In genomic region chr13:60340068-60340467, GRCm38 (mm10) we compare ENCODE assay signal across 13 mouse cellular contexts.
DNase-seq lines count a peak whose midpoint lies in the region.
"Had no signal": no experiment of that assay in that cellular context is flagged by ENCODE, and none has a peak within 500 bp of the region (broad histone marks: within the 10 kb centered on the region; RNA-seq: fewer than 3 reads in every experiment).

No protein-coding gene starts in this region.

- peak; percentile 23 for DNase-seq in heart, adult 11 months
- no peak for DNase-seq in heart, adult 18-20 months
- peak; percentile 17 for DNase-seq in right cerebral cortex, adult 18-20 months
- DNase-seq in right cerebral cortex, postnatal 4 days, result no peak
- DNase-seq in NIH3T3 (ENCODE audit: low read depth), result peak; percentile 39
- no peak for DNase-seq in urinary bladder, postnatal 10 days (ENCODE audit: low spot score)
- DNase-seq in lung, postnatal 4 days, result no peak
- DNase-seq: adrenal gland, adult 8-10 months; adrenal gland, postnatal 25 days; cerebellum, adult 18-20 months; cerebellum, adult 9-10 months; cerebellum, postnatal 14 days; gastrocnemius, postnatal 25 days had no signal

Comparison
In these comparisons a context has a peak if more than half of its experiments do, and no peak if none do; other contexts are left out.
1. DNase-seq: peak in heart, adult 11 months (single experiment), right cerebral cortex, adult 18-20 months (single experiment) and NIH3T3 (single experiment); none in heart, adult 18-20 months (0 of 2), right cerebral cortex, postnatal 4 days (single experiment), urinary bladder, postnatal 10 days (single experiment) and lung, postnatal 4 days (0 of 2).